Comparison of ENCODE assay signal across 29 mouse cellular contexts in the genomic region with DNA sequence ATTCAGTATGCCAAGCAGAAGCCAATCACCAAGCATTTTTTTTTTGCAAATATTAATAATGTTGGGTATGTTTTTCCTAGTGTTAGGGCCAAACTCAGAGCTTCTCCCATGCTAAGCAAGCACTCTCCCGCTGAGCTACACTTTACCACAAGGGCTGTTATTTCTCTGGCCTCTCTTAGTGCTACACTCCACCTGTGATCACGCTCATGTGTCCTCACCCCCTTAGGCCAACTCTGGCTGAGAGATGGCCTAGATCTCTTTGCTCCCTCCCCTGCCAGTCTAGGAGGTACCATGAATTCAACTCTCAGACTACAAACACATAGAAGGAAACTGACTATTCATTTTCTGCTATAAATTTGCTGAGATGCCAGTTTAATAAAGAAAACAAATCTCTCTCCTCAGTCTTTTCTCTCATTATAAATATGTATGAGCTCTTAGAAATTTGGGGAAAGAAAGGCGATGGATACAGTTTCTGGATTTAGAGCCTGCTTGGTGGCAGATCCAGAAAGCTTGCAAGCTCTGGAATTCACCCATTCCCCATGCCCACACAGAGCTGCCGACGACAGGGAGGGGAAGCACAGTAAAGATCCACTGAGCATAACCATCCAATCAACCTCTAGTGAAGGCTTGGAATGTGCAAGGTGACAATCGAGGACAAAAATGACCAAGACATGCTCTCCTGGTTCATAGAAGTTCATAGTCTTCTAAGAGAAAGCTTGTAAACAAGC. TPM values are rescaled to one million over a fixed set of nuclear protein-coding genes. Genes with fewer than 3 reads are reported as not detected.
DNase-seq lines count a peak whose midpoint lies in the region; ATAC-seq and TF ChIP-seq lines count a peak whose summit lies in the region.
"Had no signal": no experiment of that assay in that cellular context is flagged by ENCODE, and none has a peak within 500 bp of the region (broad histone marks: within the 10 kb centered on the region; RNA-seq: fewer than 3 reads in every experiment).

No protein-coding gene starts in this region.

- WGBS in cerebellum, adult 2 months = 20% methylated on average over 6 of the region's 6 CpGs
- WGBS in liver, embryonic 12.5 days (ENCODE audit: insufficient replicate concordance) = 76% methylated on average over 6 of the region's 6 CpGs

- H3K4me3 ChIP-seq in cerebellum, adult 2 months (replicated peaks; ENCODE audit: insufficient read depth, low read depth, low read length) = no peak overlapping the region
- no peak overlapping the region for H3K4me3 ChIP-seq in liver, embryonic 12.5 days
- H3K4me3 ChIP-seq: embryonic facial prominence, embryonic 10.5 days; embryonic facial prominence, embryonic 15.5 days; intestine, embryonic 15.5 days; layer of hippocampus, adult 2 months; limb, embryonic 10.5 days; limb, embryonic 15.5 days had no signal

- no peaks in the 10 kb centered on the region for H3K9me3 ChIP-seq in liver, embryonic 12.5 days (replicated peaks)
- H3K9me3 ChIP-seq: embryonic facial prominence, embryonic 10.5 days; embryonic facial prominence, embryonic 15.5 days; G1E; intestine, embryonic 15.5 days; limb, embryonic 10.5 days; limb, embryonic 15.5 days had no signal

- no peak for TF ChIP-seq POLR2A in cerebellum, adult 2 months (IDR thresholded peaks at IDR 0.05; ENCODE audit: borderline replicate concordance, insufficient read depth, low read length)

- H3K4me1 ChIP-seq in cerebellum, adult 2 months (ENCODE audit: control insufficient read depth, insufficient read depth, low read length) = peaks cover 22% of the 10 kb centered on the region; the same call in 1 of the 2 replicates
- peaks cover 2% of the 10 kb centered on the region; the same call in 1 of the 2 replicates for H3K4me1 ChIP-seq in liver, embryonic 12.5 days
- H3K4me1 ChIP-seq: embryonic facial prominence, embryonic 15.5 days; limb, embryonic 10.5 days; limb, embryonic 15.5 days had no signal

- H3K27me3 ChIP-seq in cerebellum, adult 2 months (ENCODE audit: control insufficient read depth, insufficient read depth, low read length) = no peaks in the 10 kb centered on the region
- peaks cover 4% of the 10 kb centered on the region; the same call in 1 of the 2 replicates for H3K27me3 ChIP-seq in liver, embryonic 12.5 days (replicated peaks)
- H3K27me3 ChIP-seq: embryonic facial prominence, embryonic 15.5 days; intestine, embryonic 15.5 days; limb, embryonic 15.5 days; Patski had no signal

- ATAC-seq in frontal cortex, adult (ENCODE audit: low TSS enrichment) = peak; percentile 46
- no peak for ATAC-seq in liver, embryonic 12.5 days
- ATAC-seq: forebrain, embryonic 16.5 days; hindbrain, embryonic 16.5 days; intestine, embryonic 15.5 days; Patski had no signal

- H3K27ac ChIP-seq in cerebellum, adult 2 months (ENCODE audit: insufficient read depth, low read length) = peak overlapping the region; percentile 11; the same call in 1 of the 2 replicates
- no peak overlapping the region for H3K27ac ChIP-seq in liver, embryonic 12.5 days
- H3K27ac ChIP-seq: embryonic facial prominence, embryonic 10.5 days; embryonic facial prominence, embryonic 15.5 days; intestine, embryonic 15.5 days; layer of hippocampus, adult 2 months; limb, embryonic 10.5 days; limb, embryonic 15.5 days; liver, embryonic 14.5 days had no signal

- no peaks in the 10 kb centered on the region for H3K36me3 ChIP-seq in liver, embryonic 12.5 days
- H3K36me3 ChIP-seq: embryonic facial prominence, embryonic 10.5 days; embryonic facial prominence, embryonic 15.5 days; G1E; intestine, embryonic 15.5 days; limb, embryonic 10.5 days; limb, embryonic 15.5 days had no signal

- H3K9ac ChIP-seq in liver, embryonic 12.5 days = no peak overlapping the region
- H3K9ac ChIP-seq: embryonic facial prominence, embryonic 15.5 days; intestine, embryonic 15.5 days; limb, embryonic 15.5 days; liver, embryonic 14.5 days had no signal

- no peak for TF ChIP-seq CTCF in cerebellum, adult 2 months (IDR thresholded peaks at IDR 0.05; ENCODE audit: borderline replicate concordance, insufficient read depth, low read depth, low read length)

- no peak overlapping the region for H3K4me2 ChIP-seq in liver, embryonic 12.5 days
- H3K4me2 ChIP-seq: embryonic facial prominence, embryonic 15.5 days; intestine, embryonic 15.5 days; limb, embryonic 15.5 days had no signal

- no peak for DNase-seq in frontal cortex, adult 2 months (ENCODE audit: extremely low spot score in 1 of 2, low spot score in 1 of 2)
- peak; percentile 90 for DNase-seq in brain, adult 2 months (ENCODE audit: low read depth, low spot score)
- DNase-seq in cerebellum, adult 2 months = peak; percentile 56 to 81
- peak; percentile 66 to 77 for DNase-seq in cerebellum, postnatal 14 days
- DNase-seq in lung, postnatal 36 days = no peak
- no peak for DNase-seq in layer of hippocampus, postnatal 36 days
- DNase-seq: adrenal gland, postnatal 14 days; gastrocnemius, postnatal 10 days; heart, postnatal 10 days; kidney, adult 2 months; kidney, postnatal 36 days; lung, adult 2 months; lung, postnatal 10 days; midbrain, embryonic 14.5 days had no signal

RNA-seq across cellular contexts. Expression of a gene that starts 34.5 kb away (rescaled TPM):
- 0.99 and 1.7 TPM in 2 replicates for polyA plus RNA-seq in frontal cortex, adult 2 months (2012; rRNA removed)
- polyA plus RNA-seq in cerebellum, adult 2 months (2012; rRNA removed) = 2.2 and 2.4 TPM in 2 replicates
- under 1 TPM in 1 of 2 experiments, not detected in 1; 0.40 TPM for total RNA-seq in layer of hippocampus, postnatal 36 days (2021)
- polyA plus RNA-seq in liver, embryonic 12.5 days (2016; fragmentation: Nextera tagmentation; extraction: Ambion mirVana) = 0.10 and 0.11 TPM in 2 replicates
- total RNA-seq: G1E; granulocyte monocyte progenitor cell, adult 5-6 weeks; monocyte, adult 5-6 weeks had no signal
- polyA plus RNA-seq: G1E had no signal

RNA-seq across cellular contexts. Expression of a gene that starts 48.0 kb away (rescaled TPM):
- 9.0 and 10.3 TPM in 2 replicates for polyA plus RNA-seq in frontal cortex, adult 2 months (2012; rRNA removed)
- polyA plus RNA-seq in cerebellum, adult 2 months (2012; rRNA removed) = 7.5 and 10.6 TPM in 2 replicates
- 10 to 100 TPM; 11.8 to 12.8 TPM for total RNA-seq in layer of hippocampus, postnatal 36 days (2021)
- polyA plus RNA-seq in liver, embryonic 12.5 days (2016; fragmentation: Nextera tagmentation; extraction: Ambion mirVana) = 0.69 and 0.81 TPM in 2 replicates
- total RNA-seq: granulocyte monocyte progenitor cell, adult 5-6 weeks; monocyte, adult 5-6 weeks had no signal

Comparison
In these comparisons a context has a peak if more than half of its experiments do, and no peak if none do; other contexts are left out.
1. DNase-seq: peak in brain, adult 2 months (single experiment), cerebellum, adult 2 months (2 of 2) and cerebellum, postnatal 14 days (2 of 2); none in frontal cortex, adult 2 months (0 of 2), lung, postnatal 36 days (single experiment) and layer of hippocampus, postnatal 36 days (0 of 2).